Mouse (Mus musculus) kidney, postnatal 14 days (tissue): ENCODE data around the gene Ncoa4.

Source experiments
- DNase-seq: peaks from one replicate; pipeline ENCODE4 v3.0.0; 2022; ENCODE audit warnings: mixed read lengths

Ncoa4 gene

DNA sequence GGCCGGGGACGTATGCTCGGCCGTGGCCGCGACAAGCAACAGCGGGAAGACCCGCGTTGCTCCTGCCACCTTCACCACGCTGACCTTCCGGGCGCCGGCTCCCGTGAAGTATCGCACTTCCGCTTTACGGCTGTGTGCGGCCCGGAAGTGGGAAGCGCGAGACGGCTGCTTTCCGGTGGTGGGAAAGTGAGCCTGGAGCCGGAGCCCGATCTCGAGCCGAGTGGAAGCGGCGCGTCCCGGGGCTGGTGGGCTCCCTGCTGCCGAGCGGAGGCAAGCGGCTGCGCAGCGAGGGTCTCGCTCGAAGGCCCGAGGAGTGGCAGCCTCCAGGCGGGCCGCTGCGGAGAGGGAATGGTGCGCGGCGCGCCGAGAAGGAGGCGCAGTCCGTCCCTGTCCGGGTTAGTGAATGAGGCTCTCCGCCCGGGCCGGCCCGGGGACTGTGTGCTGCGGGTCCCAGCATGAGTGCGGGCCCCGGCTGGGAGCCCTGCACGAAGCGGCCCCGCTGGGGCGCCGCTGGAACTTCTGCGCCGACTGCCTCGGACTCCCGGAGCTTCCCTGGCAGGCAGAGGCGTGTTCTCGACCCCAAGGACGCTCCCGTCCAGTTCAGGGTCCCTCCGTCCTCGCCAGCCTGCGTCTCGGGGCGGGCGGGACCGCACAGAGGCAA lies 42.3 kb downstream of the Ncoa4 start, which contains the start of the genes Timm23 and Parg:
TSS of gene Timm23 (minus strand) at position 108 of the 661 bp plus-strand sequence.
TSS of gene Parg (plus strand) at position 159 of the 661 bp plus-strand sequence.
- peak; percentile 93 for DNase-seq

DNA sequence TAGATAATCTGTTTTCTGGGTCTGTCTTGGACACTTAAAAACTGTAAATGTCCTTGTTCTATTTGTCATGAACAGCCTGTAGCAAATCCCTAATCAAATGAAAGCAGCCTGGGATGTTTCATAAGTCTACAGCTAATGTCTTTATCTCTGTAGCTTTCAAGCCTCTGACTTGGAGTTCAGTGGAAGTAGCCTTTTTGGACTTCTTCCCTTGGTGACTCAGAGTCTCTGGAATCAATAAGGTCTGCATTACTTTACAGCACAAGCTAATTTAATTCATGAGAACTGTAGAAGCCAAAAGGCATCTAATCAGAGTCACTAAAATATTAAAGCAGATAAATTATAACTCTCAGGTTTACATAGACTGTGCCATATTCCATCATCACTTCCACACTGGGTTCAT lies 66.9 kb downstream of the Ncoa4 start:
- no peak for DNase-seq

DNA sequence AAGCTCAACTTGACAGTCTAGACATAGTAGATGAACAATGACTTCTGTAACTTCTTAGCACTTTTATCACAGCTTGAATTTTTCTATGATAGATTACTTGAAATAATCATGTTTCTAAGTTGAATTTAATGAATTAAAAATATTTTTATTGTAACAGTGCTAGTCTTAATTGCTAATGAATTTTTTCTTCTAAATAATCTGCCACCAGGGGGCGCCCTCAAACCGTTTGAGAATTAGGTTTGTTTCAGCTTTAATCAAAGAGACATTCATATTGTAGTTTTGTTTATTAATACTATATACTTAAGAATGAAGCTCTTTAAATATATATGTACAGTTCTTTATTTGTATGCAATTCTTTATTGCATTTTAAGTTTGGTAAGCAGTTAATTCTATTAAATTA lies 69.3 kb downstream of the Ncoa4 start:
- DNase-seq, result peak; percentile 57
